Mouse (Mus musculus): ENCODE data around the gene Faim. TPM values are rescaled to one million over a fixed set of nuclear protein-coding genes. Genes with fewer than 3 reads are reported as not detected.

Gene Faim
- polyA plus RNA-seq, 1 experiment from 2014 or later, result 16.2 TPM

DNA sequence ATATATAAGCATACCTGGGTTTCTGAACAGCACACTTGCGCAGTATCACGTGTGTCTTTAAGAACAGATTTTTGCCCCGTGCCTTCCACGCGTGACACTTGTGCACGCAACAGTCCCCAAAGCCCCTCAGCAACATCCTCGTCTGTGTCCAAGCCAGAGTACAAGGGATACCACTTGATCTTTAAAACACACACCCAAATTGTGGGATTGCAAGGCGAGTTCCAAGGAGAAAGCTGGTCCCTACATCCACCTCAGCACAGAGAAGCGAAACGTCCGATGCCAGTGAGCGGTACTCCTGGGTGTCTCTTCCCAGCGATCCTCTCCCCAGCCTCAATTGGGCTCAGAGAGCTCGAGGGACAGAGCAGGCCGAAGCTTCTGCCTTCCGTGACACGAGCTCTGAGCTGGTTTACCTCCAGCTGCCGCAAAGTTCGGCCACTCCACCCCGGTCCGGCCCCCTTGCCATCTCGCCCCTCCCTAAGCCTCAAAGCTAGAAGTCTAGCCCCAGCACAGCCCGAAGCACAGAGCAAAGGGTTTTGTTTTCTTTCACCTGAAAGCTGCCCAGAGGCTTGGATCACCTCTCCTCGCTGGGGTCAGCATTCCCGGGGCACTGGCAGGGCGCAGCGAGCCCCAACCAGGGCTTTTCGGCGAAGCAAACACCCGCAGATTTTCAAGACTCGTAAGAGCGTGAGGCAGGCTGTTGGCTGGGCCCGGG is 31.6 kb upstream of the Faim start:
- no peak for TF ChIP-seq EP300 (IDR thresholded peaks at IDR 0.05; ENCODE audit: low read depth)
- Histone ChIP-seq H3K4me3 (ENCODE audit: low read depth, low read length) (peak overlapping the region; percentile 33; the same call in 1 of the 2 replicates), H3K4me2 (ENCODE audit: low read depth, low read length) (peak overlapping the region; percentile 59), H3K36me3 (replicated peaks; ENCODE audit: insufficient read depth, low read length) (no peaks in the 10 kb centered on the region), H3K9me3 (ENCODE audit: low read length) (no peaks in the 10 kb centered on the region), H3K27me3 (ENCODE audit: insufficient read depth, low read length) (peaks cover 96% of the 10 kb centered on the region), H3K27ac (ENCODE audit: low read depth) (no peak overlapping the region), H3K4me1 (ENCODE audit: insufficient read depth) (peaks cover 14% of the 10 kb centered on the region), H3K9ac (replicated peaks) (no peak overlapping the region)
- ATAC-seq (no peak), DNase-seq (no peak)
- 5% methylated on average over 33 of the region's 33 CpGs for WGBS (ENCODE audit: insufficient replicate concordance)

DNA sequence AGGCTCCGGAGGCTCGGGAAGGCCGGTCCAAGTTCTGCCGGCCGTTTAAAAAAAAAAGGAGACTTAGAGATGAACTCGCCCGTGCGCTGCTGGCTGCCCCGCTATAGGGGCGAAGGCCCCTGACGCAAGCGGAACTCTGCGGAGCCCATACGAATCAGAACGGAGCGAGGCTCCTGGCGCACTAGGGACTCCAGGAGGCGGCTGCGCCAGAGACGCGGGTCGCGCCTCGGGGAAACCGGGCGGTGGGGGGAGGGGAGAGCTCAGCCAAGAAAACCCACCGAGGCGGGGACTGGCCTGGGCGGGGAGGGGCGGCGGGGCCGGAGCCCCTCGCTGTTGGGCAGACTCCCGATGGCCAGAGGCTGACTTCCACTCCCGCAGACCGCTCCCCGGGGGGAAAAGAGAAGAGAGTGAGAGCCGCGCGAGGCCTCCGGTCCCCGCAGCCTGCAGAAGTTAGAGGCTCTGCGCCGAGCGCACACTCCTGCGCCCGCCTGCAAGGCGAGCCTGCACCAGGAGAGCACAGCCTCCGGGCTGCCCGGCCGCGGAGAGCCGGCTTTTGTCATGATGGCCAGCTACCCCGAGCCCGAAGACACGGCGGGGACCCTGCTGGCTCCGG is 31.0 kb upstream of the Faim start, which contains the start of gene Foxl2:
Foxl2 (plus strand) TSS at position 186 of the 613 bp plus-strand sequence.
- Histone ChIP-seq H3K27me3 (ENCODE audit: insufficient read depth, low read length) (peaks cover 100% of the 10 kb centered on the region), H3K4me2 (ENCODE audit: low read depth, low read length) (peak within 1 kb of the TSS; percentile 59), H3K9ac (replicated peaks) (no peak within 1 kb of the TSS), H3K9me3 (ENCODE audit: low read length) (no peaks in the 10 kb centered on the region), H3K4me3 (ENCODE audit: low read depth, low read length) (peak within 1 kb of the TSS; percentile 33), H3K36me3 (replicated peaks; ENCODE audit: insufficient read depth, low read length) (no peaks in the 10 kb centered on the region), H3K4me1 (ENCODE audit: insufficient read depth) (peaks cover 14% of the 10 kb centered on the region), H3K27ac (ENCODE audit: low read depth) (no peak within 1 kb of the TSS)
- no peak for ATAC-seq
- WGBS (ENCODE audit: insufficient replicate concordance), result 1% methylated on average over 49 of the region's 58 CpGs
- TF ChIP-seq CTCF (IDR thresholded peaks at IDR 0.05; ENCODE audit: low read depth) (no peak), EP300 (IDR thresholded peaks at IDR 0.05; ENCODE audit: low read depth) (no peak)
- DNase-seq, result no peak

DNA sequence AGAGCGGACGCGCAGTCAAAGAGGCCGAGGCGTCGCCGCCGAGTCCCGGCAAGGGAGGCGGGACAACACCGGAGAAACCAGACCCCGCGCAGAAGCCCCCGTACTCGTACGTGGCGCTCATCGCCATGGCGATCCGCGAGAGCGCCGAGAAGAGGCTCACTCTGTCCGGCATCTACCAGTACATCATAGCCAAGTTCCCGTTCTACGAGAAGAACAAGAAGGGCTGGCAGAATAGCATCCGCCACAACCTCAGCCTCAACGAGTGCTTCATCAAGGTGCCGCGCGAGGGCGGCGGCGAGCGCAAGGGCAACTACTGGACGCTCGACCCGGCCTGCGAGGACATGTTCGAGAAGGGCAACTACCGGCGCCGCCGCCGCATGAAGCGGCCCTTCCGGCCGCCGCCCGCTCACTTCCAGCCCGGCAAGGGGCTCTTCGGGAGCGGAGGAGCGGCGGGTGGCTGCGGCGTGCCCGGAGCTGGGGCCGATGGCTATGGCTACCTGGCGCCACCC is 30.4 kb upstream of the Faim start:
- H3K9ac ChIP-seq (replicated peaks), result no peak overlapping the region
- H3K4me3 ChIP-seq (ENCODE audit: low read depth, low read length), result peak overlapping the region; percentile 33
- peak overlapping the region; percentile 59 for H3K4me2 ChIP-seq (ENCODE audit: low read depth, low read length)
- H3K9me3 ChIP-seq (ENCODE audit: low read length), result no peaks in the 10 kb centered on the region
- no peak for DNase-seq
- ATAC-seq, result no peak
- TF ChIP-seq CTCF (IDR thresholded peaks at IDR 0.05; ENCODE audit: low read depth), result no peak
- no peak for TF ChIP-seq EP300 (IDR thresholded peaks at IDR 0.05; ENCODE audit: low read depth)
- H3K27ac ChIP-seq (ENCODE audit: low read depth), result no peak overlapping the region
- peaks cover 14% of the 10 kb centered on the region for H3K4me1 ChIP-seq (ENCODE audit: insufficient read depth)
- H3K36me3 ChIP-seq (replicated peaks; ENCODE audit: insufficient read depth, low read length), result no peaks in the 10 kb centered on the region
- peaks cover 99% of the 10 kb centered on the region for H3K27me3 ChIP-seq (ENCODE audit: insufficient read depth, low read length)
- WGBS (ENCODE audit: insufficient replicate concordance), result 2% methylated on average over 59 of the region's 60 CpGs

DNA sequence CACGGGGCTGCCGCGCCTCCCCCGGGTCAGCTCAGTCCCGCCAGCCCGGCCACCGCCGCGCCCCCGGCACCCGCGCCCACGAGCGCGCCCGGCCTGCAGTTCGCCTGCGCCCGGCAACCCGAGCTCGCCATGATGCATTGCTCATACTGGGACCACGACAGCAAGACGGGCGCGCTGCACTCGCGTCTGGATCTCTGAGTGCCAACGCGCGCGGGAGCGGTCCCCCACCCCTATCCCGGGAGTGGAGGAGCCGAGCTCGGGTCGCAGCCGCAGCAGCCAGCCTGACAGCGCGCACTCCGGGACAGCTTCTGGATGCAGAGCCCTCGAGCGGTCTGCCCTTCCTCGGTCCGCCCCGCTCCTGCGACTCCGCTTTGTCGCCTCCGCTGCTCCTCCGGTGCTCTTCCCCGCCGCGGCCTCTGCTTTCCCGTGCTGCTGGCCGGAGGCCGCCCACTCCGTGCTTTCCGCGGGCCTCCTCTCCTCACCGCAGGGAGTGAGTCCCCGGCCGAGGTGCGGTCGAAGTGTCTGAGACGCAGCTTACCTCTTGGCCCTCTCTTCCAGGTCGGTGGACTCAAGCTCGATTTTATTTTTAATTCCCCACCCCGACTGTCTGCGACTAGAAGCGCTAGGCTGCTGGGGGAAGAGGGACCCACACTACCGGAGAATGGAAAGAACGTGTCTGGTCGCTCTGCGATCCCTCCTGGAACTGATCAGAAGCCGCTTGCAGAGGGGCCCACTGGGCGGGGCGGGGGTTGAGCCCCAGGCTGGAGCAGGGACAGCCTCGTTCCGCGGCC is 29.4 kb upstream of the Faim start:
- ATAC-seq, result no peak

DNA sequence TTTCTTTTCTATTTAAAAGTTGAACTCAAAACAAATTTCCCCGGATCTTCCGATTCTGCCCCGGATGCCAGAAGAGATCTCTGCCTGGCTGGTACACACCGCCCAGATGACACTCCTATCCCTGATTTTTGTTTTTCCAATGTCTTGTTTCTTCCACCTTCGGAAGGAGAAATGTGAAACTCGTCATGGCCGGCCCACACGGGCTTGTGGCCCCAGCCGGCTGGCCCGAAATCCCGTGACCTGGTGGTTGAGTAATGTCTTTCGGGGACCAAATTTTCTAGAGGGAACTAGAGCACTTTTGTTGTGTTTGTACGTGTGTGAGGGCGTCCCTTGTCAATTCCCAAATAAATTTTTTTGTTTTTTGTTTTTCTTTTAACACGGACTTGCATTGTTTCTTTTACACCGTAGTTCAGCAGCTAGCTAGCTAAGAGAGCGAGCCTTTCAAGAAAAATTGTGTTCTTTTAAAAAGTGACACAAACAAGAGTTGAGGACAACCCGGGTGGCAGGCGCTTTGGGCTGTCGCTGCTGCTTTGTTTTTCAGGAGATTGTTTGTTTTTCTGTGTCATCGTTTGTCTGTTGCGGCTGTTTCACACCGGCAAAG is 28.3 kb upstream of the Faim start:
- DNase-seq (no peak), ATAC-seq (no peak)
- peaks cover 14% of the 10 kb centered on the region for H3K4me1 ChIP-seq (ENCODE audit: insufficient read depth)
- H3K27me3 ChIP-seq (ENCODE audit: insufficient read depth, low read length), result peaks cover 99% of the 10 kb centered on the region
- TF ChIP-seq CTCF (IDR thresholded peaks at IDR 0.05; ENCODE audit: low read depth) (no peak), EP300 (IDR thresholded peaks at IDR 0.05; ENCODE audit: low read depth) (no peak)
- no peak overlapping the region for H3K4me3 ChIP-seq (ENCODE audit: low read depth, low read length)
- 2% methylated on average over 23 of the region's 23 CpGs for WGBS (ENCODE audit: insufficient replicate concordance)
- H3K36me3 ChIP-seq (replicated peaks; ENCODE audit: insufficient read depth, low read length), result no peaks in the 10 kb centered on the region
- H3K9me3 ChIP-seq (ENCODE audit: low read length), result no peaks in the 10 kb centered on the region
- H3K4me2 ChIP-seq (ENCODE audit: low read depth, low read length), result no peak overlapping the region
- H3K9ac ChIP-seq (replicated peaks), result no peak overlapping the region
- H3K27ac ChIP-seq (ENCODE audit: low read depth), result no peak overlapping the region

More for the DNA sequence above, 29.4 kb upstream of the Faim start:
- H3K4me3 ChIP-seq (ENCODE audit: low read depth, low read length), result peak overlapping the region; percentile 33
- TF ChIP-seq EP300 (IDR thresholded peaks at IDR 0.05; ENCODE audit: low read depth), result no peak
- TF ChIP-seq CTCF (IDR thresholded peaks at IDR 0.05; ENCODE audit: low read depth), result no peak
- peaks cover 99% of the 10 kb centered on the region for H3K27me3 ChIP-seq (ENCODE audit: insufficient read depth, low read length)
- 1% methylated on average over 59 of the region's 80 CpGs for WGBS (ENCODE audit: insufficient replicate concordance)
- no peak overlapping the region for H3K27ac ChIP-seq (ENCODE audit: low read depth)
- no peaks in the 10 kb centered on the region for H3K9me3 ChIP-seq (ENCODE audit: low read length)
- H3K36me3 ChIP-seq (replicated peaks; ENCODE audit: insufficient read depth, low read length), result no peaks in the 10 kb centered on the region
- H3K4me1 ChIP-seq (ENCODE audit: insufficient read depth), result peaks cover 14% of the 10 kb centered on the region
- H3K4me2 ChIP-seq (ENCODE audit: low read depth, low read length), result peak overlapping the region; percentile 59
- no peak for DNase-seq
- H3K9ac ChIP-seq (replicated peaks), result no peak overlapping the region

Data from liver, postnatal 0 days (tissue).